Mouse (Mus musculus) spleen, adult 10 weeks (tissue): Measurements from ENCODE around the gene Fcrls. TPM values are rescaled to one million over a fixed set of nuclear protein-coding genes. Genes with fewer than 3 reads are reported as not detected.

Source experiments
- polyA plus RNA-seq: library from polyadenylated mRNA; stranded (reverse); fragments of 350-450 nt; fragmentation: Illumina TruSeq; extraction: RNeasy Lipid Tissue Mini Kit (QIAGEN cat#74804); gene quantifications from one replicate; pipeline ENCODE4 v1.2.3, GENCODE M21; 2015; ENCODE audit warnings: low replicate concordance; ENCODE audit not compliant: insufficient read depth

Gene Fcrls
- polyA plus RNA-seq: 0.15 TPM

GRCm38 (mm10) chr3:87263436-87263835 lies at the start of gene Fcrls:
Gene Fcrls, minus strand, starts transcription at chr3:87263738.

Other genes with a start within 250 kb of the Fcrls start
- gene Kirrel, start 89.0 kb downstream of the Fcrls start, polyA plus RNA-seq: 11.3 TPM
- 61.8 TPM for gene Cd5l, start 94.1 kb upstream of the Fcrls start, polyA plus RNA-seq
- 209 TPM for gene Fcrl1, start 112.6 kb upstream of the Fcrls start, polyA plus RNA-seq
- 38.6 TPM for gene Fcrl5, start 172.0 kb upstream of the Fcrls start, polyA plus RNA-seq